Mouse (Mus musculus): Measurements from ENCODE around the gene Nhs.

DNA sequence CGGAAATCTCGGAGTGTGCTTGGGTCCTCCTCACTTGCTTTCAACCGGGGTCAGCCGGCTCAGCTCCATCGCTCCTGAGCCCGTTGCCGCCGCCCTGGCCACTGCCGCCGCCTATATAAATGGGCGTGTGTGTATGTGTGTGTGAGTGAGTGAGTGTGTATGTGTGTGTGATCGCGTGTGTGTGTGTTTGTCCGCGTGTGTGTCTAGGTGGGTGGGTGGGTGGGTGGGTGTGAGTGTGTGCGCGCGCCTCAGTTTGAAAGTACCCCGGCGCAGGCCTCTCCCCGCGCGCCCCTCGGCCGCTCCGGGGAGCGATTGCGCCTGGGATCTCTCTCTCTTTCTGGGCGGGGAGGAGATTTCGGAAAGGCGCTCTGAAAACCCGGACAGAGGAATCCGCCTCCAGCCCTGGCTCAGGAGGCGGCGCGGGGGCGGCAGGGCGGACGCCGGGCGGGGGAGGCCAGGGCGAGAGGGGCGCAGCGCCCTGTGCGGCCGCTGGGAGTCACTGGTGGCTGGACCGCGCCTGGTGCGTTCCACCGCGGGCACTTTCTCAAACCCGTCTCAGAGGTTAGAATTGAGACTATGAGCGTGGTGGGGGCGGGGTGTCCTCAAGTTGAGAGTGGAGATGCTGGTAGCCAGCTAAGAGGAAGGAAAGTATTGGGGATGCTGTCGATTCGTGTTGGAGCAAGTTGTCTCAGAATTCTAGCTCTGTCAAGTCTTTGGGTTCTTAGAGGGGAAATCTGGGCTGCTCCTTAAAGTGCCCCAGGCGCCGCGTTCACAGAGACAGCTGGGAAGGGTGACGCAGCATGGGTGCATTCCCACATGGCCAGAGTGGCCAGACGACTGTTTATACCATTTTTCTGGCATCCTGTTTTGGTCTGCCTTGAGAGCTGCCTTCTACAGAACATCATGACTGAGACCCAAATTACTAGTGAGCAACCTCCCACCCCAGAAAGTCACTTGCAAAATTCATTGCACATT is at the start of gene Nhs:
- TF ChIP-seq CTCF (IDR thresholded peaks at IDR 0.05; ENCODE audit: borderline replicate concordance, insufficient read depth, low read depth, low read length) (no peak; the same call in 1 of the 2 replicates), POLR2A (IDR thresholded peaks at IDR 0.05; ENCODE audit: borderline replicate concordance, insufficient read depth, low read length) (no peak)

Data from cerebellum, adult 2 months (tissue).